Mouse (Mus musculus) kidney, postnatal 25 days (tissue): Measurements from ENCODE around the gene Mipol1.
A peak's percentile ranks its signal among the peaks of the same experiment; 100 is the strongest.

Experiments used
- DNase-seq, 2 experiments: peaks; one replicate each; pipeline ENCODE4 v3.0.0; 2021; ENCODE audit warnings: mixed read lengths in 2 of 2

The Mipol1 gene

GRCm38 (mm10) chr12:57528335-57528734 lies 298.1 kb downstream of the Mipol1 start:
- no peak for DNase-seq

GRCm38 (mm10) chr12:57530474-57530873 lies 300.2 kb downstream of the Mipol1 start:
- DNase-seq = no peak

- DNase-seq = no peak
These were observed 304.3 kb downstream of the Mipol1 start for GRCm38 (mm10) chr12:57534517-57534878.

GRCm38 (mm10) chr12:57534879-57535611 lies 304.8 kb downstream of the Mipol1 start:
- DNase-seq = peak in 1 of 2 experiments; percentile 37

GRCm38 (mm10) chr12:57536056-57536908 lies 306.1 kb downstream of the Mipol1 start:
- no peak for DNase-seq

- DNase-seq = no peak
These were observed 306.9 kb downstream of the Mipol1 start for GRCm38 (mm10) chr12:57536909-57537670.

GRCm38 (mm10) chr12:57537791-57538587 lies 307.8 kb downstream of the Mipol1 start:
- DNase-seq = no peak

GRCm38 (mm10) chr12:57538588-57539550 lies 308.6 kb downstream of the Mipol1 start:
- peak in 1 of 2 experiments; percentile 46 for DNase-seq

- no peak for DNase-seq
These were observed 309.3 kb downstream of the Mipol1 start for GRCm38 (mm10) chr12:57539551-57539985.

- no peak for DNase-seq
These were observed 310.9 kb downstream of the Mipol1 start for GRCm38 (mm10) chr12:57541118-57541517.

GRCm38 (mm10) chr12:57541931-57542745 lies 311.9 kb downstream of the Mipol1 start:
- no peak for DNase-seq

- no peak for DNase-seq
These were observed 312.8 kb downstream of the Mipol1 start for GRCm38 (mm10) chr12:57542746-57543626.

- no peak for DNase-seq
These were observed 313.4 kb downstream of the Mipol1 start for GRCm38 (mm10) chr12:57543627-57543991.

GRCm38 (mm10) chr12:57544641-57545370 lies 314.6 kb downstream of the Mipol1 start:
- peak; percentile 61 to 79 for DNase-seq

- DNase-seq = peak in 1 of 2 experiments; percentile 50
These were observed 315.4 kb downstream of the Mipol1 start for GRCm38 (mm10) chr12:57545371-57546241.
